Mouse (Mus musculus) right cerebral cortex, adult 2 months (tissue): ENCODE measurements at regions not wholly inside any gene's neighbourhood (a gene's known extent, or its start where the extent isn't known, plus 50 kb on each side); places are given as distances from the start of the nearest gene placed in this dataset.
A peak's percentile ranks its signal among the peaks of the same experiment; 100 is the strongest.

Experiments
- DNase-seq, 2 experiments: peaks; one replicate each; pipeline ENCODE4 v3.0.0; 2021 to 2022; ENCODE audit warnings: low spot score in 2 of 2

- peak; percentile 31 to 34 for DNase-seq
These were observed 790.2 kb downstream of the Slitrk5 start for GRCm38 (mm10) chr14:112465096-112465495.

DNA sequence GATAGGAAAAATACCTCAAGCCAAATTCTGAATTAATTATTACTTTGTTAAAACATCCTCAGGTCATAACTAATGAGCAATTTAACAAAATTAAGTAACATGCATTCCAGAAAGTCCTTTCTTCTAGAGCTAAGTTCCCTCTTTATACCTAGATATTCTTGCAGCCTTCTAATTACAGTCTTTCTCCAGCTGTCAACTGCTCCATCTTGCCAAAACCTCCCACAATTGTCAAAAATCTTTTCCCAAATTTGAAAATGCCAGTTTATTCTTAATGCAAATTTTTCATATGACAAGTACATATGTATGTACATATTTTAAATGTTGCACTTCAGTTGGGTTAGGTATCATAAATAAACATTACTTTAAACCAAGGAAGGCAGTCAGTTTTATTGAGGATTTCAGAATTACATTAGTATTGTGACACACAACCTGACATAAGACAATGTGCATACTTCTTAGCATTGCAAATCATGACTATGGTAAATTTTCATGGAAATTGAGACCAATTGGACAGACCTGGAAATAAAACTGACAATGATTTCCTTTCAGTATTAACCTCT lies 791.5 kb downstream of the Slitrk5 start:
- DNase-seq, result peak; percentile 3

- no peak for DNase-seq
These were observed 800.6 kb downstream of the Slitrk5 start for GRCm38 (mm10) chr14:112475541-112475940.
